Mouse (Mus musculus) heart, embryonic 14.5 days (tissue): Measurements from ENCODE around the gene Dpm3. TPM values are rescaled to one million over a fixed set of nuclear protein-coding genes. Genes with fewer than 3 reads are reported as not detected.

ENCODE experiments used
- ATAC-seq: fragments of 200-750 bp; cut with Nextera tagmentation; 2 replicates; pipeline ENCODE4 v1.8.0; 2017; ENCODE audit warnings: low read depth, moderate TSS enrichment; ENCODE audit not compliant: insufficient number of reproducible peaks, insufficient read depth, low FRiP score
- H3K27ac ChIP-seq, 2 experiments: fragments of 200-500 bp in 1 of 2; fragments of 300-500 bp in 1 of 2; sonication (generic) in 1 of 2; replicated peaks in 1 of 2; 2 replicates each; pipeline ENCODE4 v1.5.1; 2012 to 2014; ENCODE audit warnings: low read depth in 2 of 2, low read length in 2 of 2, control low read depth in 1 of 2, mild to moderate bottlenecking in 1 of 2, mixed read lengths in 1 of 2; ENCODE audit not compliant: control insufficient read depth in 1 of 2, insufficient read depth in 1 of 2
- H3K27me3 ChIP-seq: fragments of 300-500 bp; sonication (generic); 2 replicates; pipeline ENCODE4 v1.6.1; 2014; ENCODE audit warnings: mild to moderate bottlenecking, low read length, control low read depth; ENCODE audit not compliant: control insufficient read depth, insufficient read depth
- H3K36me3 ChIP-seq: fragments of 300-500 bp; sonication (generic); 2 replicates; pipeline ENCODE4 v1.6.1; 2014; ENCODE audit warnings: mild to moderate bottlenecking, control low read depth, low read length, mixed read lengths; ENCODE audit not compliant: control insufficient read depth, insufficient read depth
- H3K4me1 ChIP-seq, 2 experiments: fragments of 200-500 bp in 1 of 2; fragments of 300-500 bp in 1 of 2; sonication (generic) in 1 of 2; 2 replicates each; pipeline ENCODE4 v1.6.1; 2012 to 2014; ENCODE audit warnings: low read length in 2 of 2, control low read depth in 1 of 2, mixed read lengths in 1 of 2; ENCODE audit not compliant: control insufficient read depth in 2 of 2, insufficient read depth in 2 of 2
- H3K4me2 ChIP-seq: fragments of 300-500 bp; sonication (generic); 2 replicates; pipeline ENCODE4 v1.6.1; 2014; ENCODE audit warnings: mild to moderate bottlenecking, low read length
- H3K4me3 ChIP-seq, 2 experiments: fragments of 200-500 bp in 1 of 2; fragments of 300-500 bp in 1 of 2; sonication (generic) in 1 of 2; 2 replicates each; pipeline ENCODE4 v1.5.1; 2012 to 2014; ENCODE audit warnings: low read length in 2 of 2, mild to moderate bottlenecking in 2 of 2, control low read depth in 1 of 2, low read depth in 1 of 2, moderate library complexity in 1 of 2; ENCODE audit not compliant: control insufficient read depth in 1 of 2, insufficient read depth in 1 of 2
- H3K9ac ChIP-seq: fragments of 300-500 bp; sonication (generic); 2 replicates; pipeline ENCODE4 v1.6.1; 2014; ENCODE audit warnings: mild to moderate bottlenecking, low read length
- H3K9me3 ChIP-seq: fragments of 300-500 bp; sonication (generic); 2 replicates; pipeline ENCODE4 v1.6.1; 2016; ENCODE audit warnings: low read length, control low read depth; ENCODE audit not compliant: control insufficient read depth
- WGBS: fragments of 180-500 bp; shearing (Covaris S2); extraction: QIAGEN DNeasy Blood & Tissue Kit; methylation state at CpG from one replicate; pipeline ENCODE4 v1.1.7; 2014; 5-methylcytosine and 5-hydroxymethylcytosine counted together
- polyA plus RNA-seq: library from polyadenylated mRNA; unstranded; fragments of >200 nt; fragmentation: Nextera tagmentation; extraction: Ambion mirVana; gene quantifications from 2 replicates; pipeline ENCODE4 v1.2.1, GENCODE M21; 2014

Gene Dpm3
- polyA plus RNA-seq, 1 experiment from 2014 or later: 97.9 TPM

DNA sequence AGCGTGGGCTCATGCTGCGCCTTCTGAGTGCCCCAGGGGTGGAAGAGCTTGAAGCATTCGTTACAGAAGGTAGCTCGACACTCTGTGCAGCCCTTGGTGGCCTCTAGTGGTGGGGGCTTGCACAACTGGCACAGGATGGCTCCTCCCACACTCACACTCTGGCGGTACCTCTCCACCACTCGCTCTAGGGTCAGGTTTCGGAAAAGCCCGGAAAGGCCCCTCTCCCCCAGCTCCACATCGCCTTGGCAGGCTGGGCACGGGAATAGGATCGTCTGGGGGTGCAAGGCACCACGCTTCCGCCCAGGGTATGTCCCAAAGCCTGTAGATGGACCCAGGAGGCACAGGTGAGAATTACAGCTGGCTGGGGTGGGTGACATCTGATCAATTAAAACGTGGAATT, 15.5 kb upstream of the Dpm3 start:
- no peak overlapping the region for H3K4me3 ChIP-seq

DNA sequence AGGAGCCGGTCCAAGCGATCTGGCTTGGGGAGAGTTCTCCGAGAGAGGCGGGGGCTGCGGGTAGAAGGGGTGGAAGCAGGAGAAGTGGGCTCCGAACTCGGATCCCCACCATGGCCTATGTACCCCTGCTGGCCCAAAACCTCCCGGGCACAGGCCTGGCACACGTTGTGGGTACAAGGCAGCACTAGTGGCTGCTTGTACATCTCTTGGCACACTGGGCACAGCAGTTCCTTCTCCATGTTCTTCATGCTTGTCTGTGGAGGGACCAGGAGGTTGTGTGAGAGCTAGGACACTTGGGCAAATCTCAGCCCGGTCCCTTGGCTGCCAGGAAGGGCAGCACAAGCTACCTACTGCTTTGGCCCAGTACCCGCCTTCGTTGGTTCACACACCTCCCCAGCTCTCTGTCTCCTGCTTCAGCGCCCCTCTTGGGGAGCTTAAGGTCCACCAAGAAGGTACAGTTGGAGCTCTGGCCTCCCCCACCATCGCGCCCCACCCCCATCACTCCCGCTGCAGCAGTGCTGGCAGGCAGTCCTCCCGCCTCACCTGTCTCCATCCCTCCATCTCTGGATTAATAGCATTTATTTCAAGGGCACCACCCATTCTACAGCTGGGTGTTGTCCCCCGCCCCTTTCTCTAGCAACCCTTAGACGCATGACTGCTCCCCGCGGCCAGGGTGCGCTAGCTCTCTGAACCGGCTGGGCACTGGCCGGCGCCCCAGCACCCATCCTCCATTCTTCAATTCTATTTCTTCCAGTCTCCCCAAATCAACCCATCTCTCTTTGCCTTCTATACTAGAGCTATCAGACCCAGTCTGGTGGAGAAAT, 14.8 kb upstream of the Dpm3 start:
- Histone ChIP-seq H3K4me2 (peak overlapping the region; percentile 88), H3K27me3 (peaks cover 25% of the 10 kb centered on the region), H3K36me3 (peaks cover 6% of the 10 kb centered on the region), H3K27ac (no peak overlapping the region), H3K4me3 (peak overlapping the region; percentile 27 to 30), H3K9ac (0 out of 2 replicates have a peak overlapping the region, but pooled peaks have one; percentile 21), H3K4me1 (peaks cover 8 to 29% of the 10 kb centered on the region in 2 experiments), H3K9me3 (no peaks in the 10 kb centered on the region)
- no peak for ATAC-seq
- 13% methylated on average over 25 of the region's 25 CpGs for WGBS

More for the DNA sequence above, 15.5 kb upstream of the Dpm3 start:
- Histone ChIP-seq H3K36me3 (peaks cover under 1% of the 10 kb centered on the region; the same call in 1 of the 2 replicates), H3K4me1 (peaks cover 8 to 29% of the 10 kb centered on the region in 2 experiments), H3K9ac (peak overlapping the region; percentile 46), H3K4me2 (peak overlapping the region; percentile 39), H3K9me3 (no peaks in the 10 kb centered on the region), H3K27me3 (peaks cover 25% of the 10 kb centered on the region), H3K27ac (no peak overlapping the region)
- ATAC-seq: no peak
- WGBS: 16% methylated on average over 14 of the region's 14 CpGs

DNA sequence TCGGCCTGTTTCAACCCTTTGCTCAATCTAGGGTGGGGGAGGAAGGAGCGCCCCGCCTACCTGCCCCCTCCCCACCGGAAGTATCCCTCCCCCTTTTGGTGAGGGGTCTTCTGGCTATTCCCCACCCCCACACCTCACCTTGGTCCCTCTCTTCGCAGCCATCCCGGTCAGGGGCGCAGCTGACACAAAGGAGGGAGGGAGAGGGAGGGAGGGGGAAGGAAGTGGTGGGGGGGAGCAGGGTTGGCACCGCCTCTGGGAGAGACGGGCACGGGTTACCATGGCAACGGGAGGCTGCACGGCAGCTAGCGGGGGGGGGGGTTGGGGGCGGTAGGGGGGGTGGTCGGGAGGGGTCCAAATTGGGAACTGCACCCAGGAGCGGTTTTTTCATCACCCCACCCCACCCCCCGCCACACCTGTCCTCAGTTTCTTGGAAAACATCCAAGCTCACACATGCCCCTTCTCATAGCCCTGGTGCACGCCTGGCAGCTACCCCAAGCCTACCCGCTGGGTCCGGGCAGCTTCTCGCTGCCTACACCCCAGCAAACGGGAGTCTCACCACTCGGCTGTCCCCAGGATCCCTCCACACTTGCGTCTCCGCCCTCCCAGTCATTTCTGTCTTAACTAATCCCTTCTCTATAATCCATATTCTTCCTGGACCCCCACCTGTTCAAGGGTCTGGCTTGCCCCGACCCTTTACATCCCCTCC, 14.0 kb upstream of the Dpm3 start:
- Histone ChIP-seq H3K9ac (peak overlapping the region; percentile 52), H3K9me3 (no peaks in the 10 kb centered on the region), H3K27ac (no peak overlapping the region), H3K36me3 (peaks cover 11% of the 10 kb centered on the region), H3K4me2 (peak overlapping the region; percentile 88), H3K4me3 (peak overlapping the region; percentile 30 to 35), H3K4me1 (peaks cover 8 to 29% of the 10 kb centered on the region in 2 experiments), H3K27me3 (peaks cover 25% of the 10 kb centered on the region)
- whole genome bisulfite sequencing: under 1% methylated on average over 18 of the region's 26 CpGs
- no peak for ATAC-seq

DNA sequence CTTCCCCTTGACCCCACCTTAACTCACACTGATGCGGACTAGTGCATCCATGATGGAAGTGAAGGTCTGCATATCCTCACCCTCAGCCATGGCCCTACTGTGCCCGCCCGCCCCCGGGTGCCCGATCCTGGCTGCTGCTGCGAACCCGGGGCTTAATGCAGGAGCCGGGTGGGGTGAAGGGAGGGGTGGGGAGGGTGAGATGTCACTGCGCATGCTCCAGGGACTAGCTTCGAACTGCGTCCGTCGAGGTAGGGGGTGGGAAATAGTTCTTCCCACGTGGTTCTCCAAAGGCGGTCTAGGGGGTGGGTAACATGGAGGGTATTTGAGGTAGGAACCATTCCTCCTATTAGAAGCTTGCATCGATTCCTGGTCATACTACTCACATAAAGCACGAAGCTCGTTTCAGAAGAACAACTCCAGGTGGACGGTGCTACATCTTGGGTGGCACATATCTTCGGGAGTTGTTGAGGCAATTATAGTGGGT, 13.4 kb upstream of the Dpm3 start, which contains the start of gene Krtcap2:
TSS of gene Krtcap2 (plus strand) at position 279 of the 484 bp plus-strand sequence.
- ATAC-seq: 0 out of 2 replicates have a peak, but pooled peaks have one; percentile 10

DNA sequence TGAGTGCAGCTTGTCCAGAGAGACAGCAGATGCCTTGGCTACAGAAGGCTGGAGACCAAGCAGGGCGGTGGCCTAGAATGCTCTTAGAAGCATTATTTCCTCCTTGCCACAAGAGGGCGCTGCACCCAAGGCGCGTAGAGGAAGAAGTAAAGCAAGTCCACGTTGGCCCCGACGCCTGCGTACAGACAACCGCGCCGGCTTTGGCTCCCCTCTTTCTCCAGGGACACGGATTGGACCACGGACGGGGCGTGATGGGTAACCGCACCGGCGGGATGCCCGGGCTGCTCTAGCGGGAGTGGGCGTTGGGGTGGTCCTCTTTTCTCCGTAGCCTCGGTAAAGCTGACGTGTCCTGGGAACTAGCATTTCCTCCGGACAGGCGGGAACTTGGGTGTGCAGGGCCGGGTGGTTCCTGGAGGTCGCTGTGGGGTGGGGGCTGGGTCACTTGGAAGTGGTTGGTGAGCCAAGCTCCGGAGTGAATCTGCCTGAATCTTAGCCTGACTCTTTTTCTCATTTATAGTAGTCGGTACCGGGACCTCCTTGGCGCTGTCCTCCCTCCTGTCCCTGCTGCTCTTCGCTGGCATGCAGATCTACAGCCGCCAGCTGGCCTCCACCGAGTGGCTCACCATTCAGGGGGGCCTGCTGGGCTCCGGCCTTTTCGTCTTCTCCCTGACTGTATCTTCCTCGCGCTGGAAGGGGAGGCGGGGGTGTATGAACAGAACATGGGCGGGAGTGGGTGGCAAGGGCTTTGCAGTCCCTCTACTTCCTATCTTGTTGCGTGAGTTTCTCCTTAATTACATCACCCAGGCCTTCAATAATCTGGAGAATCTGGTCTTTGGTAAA, 12.7 kb upstream of the Dpm3 start, which contains the start of gene Trim46:
TSS of gene Trim46 (minus strand) at position 49 of the 840 bp plus-strand sequence.
- peak; percentile 71 for ATAC-seq
- H3K4me1 ChIP-seq: peaks cover 18 to 37% of the 10 kb centered on the region in 2 experiments
- H3K27me3 ChIP-seq: peaks cover 25% of the 10 kb centered on the region
- H3K9ac ChIP-seq: peak within 1 kb of the TSS; percentile 84
- peak within 1 kb of the TSS; percentile 88 for H3K4me2 ChIP-seq
- peak within 1 kb of the TSS; percentile 69 to 88 for H3K4me3 ChIP-seq
- H3K27ac ChIP-seq: peak within 1 kb of the TSS; percentile 18 to 75
- peaks cover 11% of the 10 kb centered on the region for H3K36me3 ChIP-seq
- 1% methylated on average over 42 of the region's 42 CpGs for WGBS
- no peaks in the 10 kb centered on the region for H3K9me3 ChIP-seq

More for the DNA sequence above, 13.4 kb upstream of the Dpm3 start, which contains the start of gene Krtcap2:
- H3K27ac ChIP-seq: peak within 1 kb of the TSS; percentile 18 to 75
- peaks cover 10 to 29% of the 10 kb centered on the region in 2 experiments for H3K4me1 ChIP-seq
- peaks cover 25% of the 10 kb centered on the region for H3K27me3 ChIP-seq
- H3K36me3 ChIP-seq: peaks cover 11% of the 10 kb centered on the region
- peak within 1 kb of the TSS; percentile 84 for H3K9ac ChIP-seq
- no peaks in the 10 kb centered on the region for H3K9me3 ChIP-seq
- H3K4me2 ChIP-seq: peak within 1 kb of the TSS; percentile 88
- H3K4me3 ChIP-seq: peak within 1 kb of the TSS; percentile 69 to 88
- 5% methylated on average over 20 of the region's 20 CpGs for WGBS

DNA sequence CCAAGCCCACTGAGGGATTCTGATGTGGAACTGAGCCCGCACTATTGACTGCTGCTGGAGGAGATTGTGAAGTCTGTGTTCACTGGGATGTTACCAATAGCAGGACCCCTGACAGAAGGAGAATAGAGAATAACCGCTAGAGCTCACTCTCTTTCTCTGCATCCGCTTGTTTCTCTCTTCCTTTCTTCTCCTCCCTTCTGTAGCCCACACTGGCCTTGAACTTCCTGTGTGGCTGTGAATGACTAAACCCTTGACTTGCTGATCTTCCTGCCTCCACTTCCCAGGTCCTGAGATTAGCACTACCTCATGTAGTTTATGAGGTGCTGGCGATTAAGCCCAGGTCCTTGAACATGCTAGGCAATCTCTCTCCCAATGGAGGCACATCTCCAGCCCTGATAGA, 11.7 kb upstream of the Dpm3 start:
- no peak overlapping the region for H3K27ac ChIP-seq
- H3K4me2 ChIP-seq: peak overlapping the region; percentile 88
- H3K27me3 ChIP-seq: peaks cover 27% of the 10 kb centered on the region
- peak overlapping the region; percentile 84 for H3K9ac ChIP-seq
- peaks cover 11% of the 10 kb centered on the region for H3K36me3 ChIP-seq
- H3K9me3 ChIP-seq: no peaks in the 10 kb centered on the region
- 76% methylated on average over 4 of the region's 4 CpGs for WGBS
- H3K4me3 ChIP-seq: no peak overlapping the region
- no peak for ATAC-seq
- peaks cover 18 to 38% of the 10 kb centered on the region in 2 experiments for H3K4me1 ChIP-seq
